Mouse (Mus musculus) thymus, postnatal 10 days (tissue): ENCODE measurements around the gene Tnfaip8l2.
"Not testable (repeated sequence)": the region's sequence is repeated elsewhere in the genome, so short reads cannot be mapped to it uniquely, and the experiment has no call there.

Source experiments
- DNase-seq, 2 experiments: peaks; one replicate each; pipeline ENCODE4 v3.0.0; 2021; ENCODE audit warnings: low spot score in 2 of 2

Tnfaip8l2 gene

DNA sequence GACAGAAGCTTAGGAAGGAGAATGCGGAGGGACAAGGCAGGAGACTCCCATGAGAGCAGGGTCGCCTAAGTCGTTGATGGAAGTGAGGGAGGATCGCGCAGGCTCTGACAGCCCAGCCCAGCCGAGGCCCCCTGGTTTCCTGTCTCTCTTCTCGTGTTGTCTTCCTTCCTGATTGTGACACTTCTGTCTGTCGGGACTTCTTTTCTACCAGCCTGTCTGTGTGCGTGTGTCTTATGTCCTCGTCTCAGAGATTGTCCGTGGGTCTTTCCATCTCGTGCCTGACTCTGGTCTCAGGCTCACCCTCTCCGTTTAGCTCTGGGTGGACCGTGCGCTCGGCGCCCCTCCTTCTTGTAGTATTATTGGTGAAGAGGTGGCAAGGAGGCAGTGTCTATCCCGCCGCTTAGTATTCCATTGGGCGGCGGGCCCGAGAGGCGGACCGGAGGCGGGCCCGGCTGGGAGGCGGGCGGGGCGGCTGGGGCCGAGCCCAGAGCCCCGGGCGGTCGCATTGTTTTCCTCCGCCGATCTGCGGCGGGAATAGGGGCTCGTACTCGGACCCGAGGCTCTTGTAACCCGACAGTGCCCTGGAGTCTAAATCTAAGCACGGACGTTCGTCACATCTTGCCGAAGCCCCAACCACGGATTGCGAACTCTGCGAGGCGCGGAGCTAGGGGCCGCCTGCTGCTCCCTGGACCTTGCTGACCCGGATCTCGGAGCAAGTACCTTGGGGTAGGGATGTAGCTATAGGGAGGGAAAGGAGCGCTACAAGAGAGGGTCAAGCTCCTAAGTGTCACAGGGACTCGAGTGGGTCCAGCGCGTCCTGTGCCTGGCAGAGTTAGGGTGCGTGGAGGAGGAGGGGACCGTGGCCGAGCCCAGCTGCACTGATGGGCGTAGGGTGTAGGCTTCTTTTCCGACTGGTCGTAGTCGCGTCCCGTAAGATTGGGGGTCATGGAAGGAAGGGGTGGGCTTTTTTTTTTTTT, 18.1 kb upstream of the Tnfaip8l2 start, which contains the start of gene Sema6c:
Gene Sema6c, plus strand, starts transcription at position 471 of the 977 bp plus-strand sequence.
- DNase-seq = peak; percentile 74 to 82

DNA sequence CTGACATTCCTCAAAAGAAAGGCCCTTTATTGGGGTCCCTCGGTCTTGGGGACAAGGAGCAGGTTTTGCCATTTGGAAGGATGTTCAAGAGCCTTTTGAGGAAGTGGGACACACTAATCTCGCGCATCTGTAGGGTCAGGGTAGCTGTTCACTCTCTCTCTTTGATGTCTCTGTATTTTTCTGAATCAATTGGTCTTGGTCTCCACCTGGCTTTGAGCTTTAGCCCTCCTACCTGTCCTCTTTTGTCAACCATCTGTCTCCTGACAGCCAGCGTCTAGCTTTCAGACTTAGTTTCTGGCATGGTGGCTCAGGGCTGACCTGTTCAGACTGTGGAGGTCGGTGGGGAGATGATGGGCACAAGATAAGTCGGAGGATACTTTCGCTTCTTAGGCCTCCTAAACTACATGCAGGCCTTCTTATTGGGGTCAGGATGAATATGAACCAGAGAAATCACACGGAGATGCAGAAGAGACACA, 17.4 kb upstream of the Tnfaip8l2 start:
- DNase-seq = no peak

DNA sequence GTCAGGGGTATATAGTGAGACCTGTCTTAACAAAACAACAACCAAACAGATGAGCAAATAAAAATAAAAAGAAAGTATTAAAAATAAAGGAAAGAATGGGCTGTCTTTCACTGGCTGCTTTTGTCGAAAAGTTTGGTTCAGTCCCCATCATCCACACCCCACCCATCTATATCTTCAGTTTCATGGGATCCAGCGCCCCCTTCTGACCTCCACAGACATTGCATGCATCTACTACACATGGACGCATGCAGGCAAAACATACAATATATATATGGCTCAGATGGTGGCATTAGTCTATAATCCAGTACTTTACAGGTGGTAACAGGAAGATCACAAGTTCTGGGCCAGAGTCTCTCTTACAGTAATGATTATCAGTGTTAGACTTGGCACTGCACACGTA, 11.7 kb upstream of the Tnfaip8l2 start:
- peak in 1 of 2 experiments; percentile 69 for DNase-seq

DNA sequence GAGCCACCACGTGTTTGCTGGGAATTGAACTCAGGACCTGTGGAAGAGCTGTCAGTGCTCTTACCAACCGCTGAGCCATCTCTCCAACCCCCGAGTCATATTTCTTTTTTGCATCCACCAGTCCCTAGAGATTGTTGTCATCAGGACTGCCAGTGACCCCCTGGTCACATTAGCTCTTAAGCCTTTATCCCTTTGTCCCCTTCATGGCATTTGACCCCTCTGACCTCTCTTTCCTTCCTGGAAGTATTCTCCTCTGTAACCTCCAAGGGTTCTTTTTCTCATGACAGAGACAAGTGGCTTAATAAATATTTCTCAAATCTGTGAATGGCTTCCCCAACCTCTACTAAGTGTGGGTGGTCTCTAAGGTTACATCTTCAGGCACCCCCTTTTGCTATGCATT, 5.8 kb upstream of the Tnfaip8l2 start:
- DNase-seq = no peak

DNA sequence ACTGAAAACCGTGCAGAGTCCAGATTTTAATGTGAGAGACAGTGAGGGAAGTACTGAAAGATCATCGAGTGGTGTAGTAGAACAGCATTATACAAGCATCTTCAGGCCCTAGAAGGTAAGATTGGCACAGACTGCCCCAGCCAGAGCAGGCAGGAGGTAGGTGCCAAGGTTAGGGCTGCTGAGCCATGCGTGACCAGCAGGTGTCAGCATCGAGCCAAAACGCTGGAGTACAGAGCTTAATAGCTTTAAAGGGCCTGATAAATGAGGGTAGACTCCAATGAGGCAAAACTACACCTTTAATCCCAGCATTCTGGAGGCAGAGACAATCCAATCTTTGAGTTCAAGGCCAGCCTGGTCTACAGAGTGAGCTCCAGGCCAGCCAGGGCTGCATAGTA, 454 bp upstream of the Tnfaip8l2 start:
- peak; percentile 81 to 92 for DNase-seq

DNA sequence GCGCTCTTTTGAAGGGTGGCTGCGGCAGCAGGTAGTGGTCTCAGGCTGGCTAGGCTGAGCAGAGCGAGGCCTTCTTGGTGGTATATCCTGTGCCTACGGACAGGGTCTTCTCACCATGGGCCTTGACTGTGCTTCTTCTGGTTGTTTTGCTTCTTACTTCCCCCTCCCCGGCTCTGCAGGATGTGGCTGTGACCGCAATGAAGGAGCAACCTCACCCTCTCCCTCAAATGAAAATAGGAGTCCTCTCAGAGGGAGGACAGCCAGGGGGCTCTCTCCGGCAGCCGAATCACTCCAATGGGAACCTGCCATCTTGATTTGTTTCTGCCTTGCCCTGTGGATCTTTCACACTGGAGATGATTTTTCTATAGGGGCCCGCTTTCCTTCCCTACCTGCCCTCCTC, 686 bp downstream of the Tnfaip8l2 start:
- DNase-seq = peak; percentile 78 to 82

DNA sequence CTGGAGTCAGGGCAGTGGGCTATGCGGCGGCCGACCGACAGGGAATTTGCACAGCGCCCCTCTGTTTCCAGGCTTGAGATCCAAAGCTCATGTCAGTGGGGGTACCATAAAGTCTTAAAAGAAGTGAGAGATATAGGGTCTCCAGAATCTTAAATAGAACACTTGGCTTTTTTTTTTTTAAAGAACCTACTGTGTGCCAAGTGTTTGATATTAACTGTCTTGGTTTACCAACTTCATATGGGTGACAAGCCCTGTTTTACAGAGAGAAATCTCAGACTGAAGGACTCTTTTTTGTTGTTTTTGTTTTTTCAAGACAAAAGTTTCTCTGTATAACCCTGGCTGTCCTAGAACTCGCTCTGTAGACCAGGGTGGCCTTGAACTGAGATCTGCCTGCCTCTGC, 1.4 kb downstream of the Tnfaip8l2 start:
- DNase-seq = no peak

DNA sequence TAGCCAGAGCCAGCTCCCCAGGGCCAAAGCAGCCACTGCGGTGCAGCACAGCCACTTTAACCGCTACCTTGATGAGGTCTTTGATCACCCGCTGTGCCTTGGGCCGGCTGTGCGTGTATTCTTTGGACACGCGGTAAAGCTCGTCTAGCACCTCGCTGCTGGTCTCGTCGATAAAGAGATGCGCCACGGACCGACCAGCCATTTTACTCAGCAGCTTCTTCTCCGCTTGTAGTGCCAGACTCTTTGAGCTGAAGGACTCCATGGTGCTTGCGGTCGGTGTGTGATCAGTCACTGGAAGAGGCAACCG, 1.9 kb downstream of the Tnfaip8l2 start:
- DNase-seq = no peak

DNA sequence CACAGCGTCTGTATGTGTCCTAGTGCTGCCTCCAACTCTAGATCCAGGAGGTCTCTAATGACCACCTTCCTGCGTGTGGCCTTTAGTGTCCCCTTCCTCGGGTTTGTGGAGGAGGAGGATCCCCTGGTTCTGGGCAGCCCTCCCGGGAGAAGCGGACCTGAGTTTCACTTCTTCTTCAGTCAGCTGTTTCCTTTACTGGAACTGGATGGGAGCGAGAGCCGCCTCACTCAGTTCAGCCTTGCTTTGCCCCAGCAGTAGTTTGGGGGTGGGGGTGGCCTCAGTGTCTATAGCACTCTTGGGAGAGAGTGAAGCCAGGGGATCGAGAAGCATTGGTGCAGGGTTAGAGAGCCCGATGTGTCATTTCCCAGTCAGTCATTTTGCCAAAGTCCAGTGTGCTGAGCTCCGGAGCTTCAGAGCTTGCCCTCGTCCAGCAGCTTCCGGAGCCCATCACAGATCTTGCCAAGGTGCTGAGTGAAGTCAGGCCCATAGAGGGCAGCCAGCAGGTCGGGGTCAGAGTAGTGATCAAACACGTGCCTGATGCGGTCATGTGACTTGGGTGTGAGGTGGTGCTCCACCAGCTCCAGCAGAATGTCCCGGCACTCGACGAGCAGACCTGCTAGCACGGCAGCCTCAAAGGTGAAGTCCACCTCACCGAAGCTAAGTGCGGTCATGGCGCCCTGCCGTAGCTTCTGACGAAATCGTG, 2.4 kb downstream of the Tnfaip8l2 start:
- no peak for DNase-seq

DNA sequence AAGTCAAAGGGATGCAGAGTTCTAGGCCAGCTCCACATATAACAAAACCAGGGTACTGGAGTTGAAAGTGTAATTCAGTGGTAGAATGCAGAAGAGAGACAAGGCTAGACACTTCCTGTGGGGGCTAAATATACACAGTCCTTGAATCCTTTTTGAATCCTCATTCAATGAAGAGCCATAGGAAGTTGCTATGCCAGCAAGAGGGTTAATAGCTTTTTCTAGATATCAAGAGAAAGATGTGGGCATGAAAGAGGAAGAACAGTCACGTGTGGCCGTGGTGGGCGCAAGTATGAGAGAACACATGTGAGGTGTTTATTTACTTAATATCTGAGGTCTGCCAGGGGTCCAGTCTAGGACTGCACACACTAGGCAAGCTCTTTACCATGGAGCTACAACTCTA, 5.8 kb downstream of the Tnfaip8l2 start:
- no peak for DNase-seq

DNA sequence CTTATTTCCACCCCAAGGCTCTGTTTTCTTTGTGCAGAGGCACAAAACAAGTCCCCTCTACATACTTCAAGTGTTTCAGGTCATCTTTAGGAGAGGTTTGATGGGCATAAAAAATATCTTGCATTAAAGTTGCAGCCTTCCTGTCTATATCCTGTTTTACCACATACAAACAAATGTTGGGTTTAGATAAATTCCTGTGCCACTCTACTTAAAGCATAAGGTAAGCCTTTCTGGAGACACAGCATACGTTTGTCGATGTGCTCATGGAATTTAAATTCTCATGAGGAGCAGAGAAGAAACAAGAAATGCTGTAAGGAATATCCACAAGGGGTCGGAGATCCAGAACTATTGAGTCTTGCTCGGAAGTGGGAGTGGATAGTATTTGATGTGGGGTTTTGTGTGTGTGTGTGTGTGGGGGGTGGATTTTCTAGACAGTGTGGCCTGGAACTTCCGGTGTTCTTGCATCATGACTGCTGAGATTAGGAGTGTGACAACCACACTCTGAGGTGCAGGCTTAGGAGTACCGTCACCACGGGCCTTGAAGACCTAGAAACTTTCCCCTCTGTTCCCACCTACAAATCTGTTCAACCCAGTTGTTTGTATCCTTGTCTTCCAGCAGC, 6.6 kb downstream of the Tnfaip8l2 start:
- peak in 1 of 2 experiments; percentile 13 for DNase-seq

DNA sequence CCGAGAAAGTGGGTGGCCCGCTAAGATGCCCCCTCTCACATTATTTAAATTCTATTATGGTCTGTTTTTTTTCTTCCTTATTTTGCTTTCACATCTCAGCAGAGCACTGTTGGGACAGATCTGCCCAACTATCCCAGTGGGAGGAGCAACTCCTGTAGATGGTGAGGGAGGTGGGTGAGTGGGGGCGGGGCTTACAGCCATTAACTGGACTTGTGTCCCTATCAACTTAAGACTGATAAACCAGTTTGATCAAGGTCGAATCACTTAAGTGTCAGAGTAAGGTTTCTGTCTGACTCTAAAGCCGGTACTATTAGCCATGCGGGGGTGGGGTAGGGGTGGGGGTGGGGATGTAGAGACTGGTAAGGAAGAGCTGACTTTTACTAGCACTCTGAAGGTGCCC, 7.1 kb downstream of the Tnfaip8l2 start:
- DNase-seq = peak; percentile 20 to 26

DNA sequence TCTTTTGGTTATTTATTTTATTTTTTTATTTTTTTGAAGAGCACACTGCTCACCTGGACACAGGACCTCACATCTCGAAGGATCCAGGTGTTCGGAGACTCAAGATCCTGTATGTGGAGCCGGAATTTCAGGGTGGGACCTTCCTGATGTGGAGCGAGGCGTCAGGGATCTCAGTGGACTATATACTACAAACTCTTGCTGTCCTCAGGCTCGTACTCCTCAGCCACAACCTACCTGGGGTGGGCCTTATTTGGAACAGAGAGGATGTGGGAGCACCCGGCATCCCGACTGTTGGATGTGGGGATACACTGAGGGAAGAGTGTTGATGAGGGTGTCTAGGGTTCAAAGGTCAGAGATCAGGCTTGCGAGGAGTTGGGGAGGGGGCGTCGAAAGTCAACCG, 8.0 kb downstream of the Tnfaip8l2 start:
- not testable (repeated sequence) for DNase-seq

DNA sequence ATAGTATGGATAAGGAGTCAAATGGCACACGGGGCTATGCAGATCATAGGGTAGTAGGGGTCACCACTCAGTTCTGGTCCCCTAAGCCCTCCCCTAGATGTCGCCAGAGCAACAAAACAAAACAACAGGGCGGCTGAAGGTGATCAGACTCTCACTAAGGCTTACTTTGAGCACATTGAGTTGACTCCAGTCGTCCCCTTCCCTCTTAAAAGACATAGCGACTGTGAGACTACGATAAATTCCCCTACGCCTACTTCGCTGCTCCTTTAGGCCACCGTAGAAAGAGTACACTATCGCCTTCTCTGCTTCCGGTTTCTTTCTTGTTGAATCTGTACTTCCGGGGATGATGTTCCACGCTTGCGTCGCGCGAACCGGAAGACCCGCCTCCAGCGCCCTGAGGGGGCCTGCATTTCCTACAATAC, 8.5 kb downstream of the Tnfaip8l2 start, which contains the start of the genes Scnm1 and Lysmd1:
Gene Scnm1, minus strand, starts transcription at position 332 of the 422 bp plus-strand sequence.
Gene Lysmd1, plus strand, starts transcription at position 409 of the 422 bp plus-strand sequence.
- DNase-seq = peak; percentile 87 to 88

DNA sequence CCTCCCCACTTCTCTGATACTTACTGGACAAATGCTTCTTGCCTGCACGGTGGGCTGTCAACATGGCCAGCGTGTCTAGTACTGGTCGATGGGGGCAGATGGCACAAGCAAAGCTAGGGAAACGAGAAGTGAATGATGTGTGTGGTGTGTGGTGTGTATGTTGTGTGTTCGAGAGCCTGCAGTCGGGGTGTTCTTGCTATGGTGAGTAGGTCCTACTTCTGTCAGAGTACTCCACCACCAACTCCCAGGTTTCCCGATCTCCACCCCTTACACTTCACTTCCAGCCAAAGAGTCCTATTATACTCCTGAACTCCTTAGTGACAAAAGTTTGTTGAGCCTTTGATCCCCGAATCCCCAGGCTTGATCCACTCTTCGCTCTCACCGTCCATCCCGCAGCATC, 9.0 kb downstream of the Tnfaip8l2 start:
- DNase-seq = no peak

DNA sequence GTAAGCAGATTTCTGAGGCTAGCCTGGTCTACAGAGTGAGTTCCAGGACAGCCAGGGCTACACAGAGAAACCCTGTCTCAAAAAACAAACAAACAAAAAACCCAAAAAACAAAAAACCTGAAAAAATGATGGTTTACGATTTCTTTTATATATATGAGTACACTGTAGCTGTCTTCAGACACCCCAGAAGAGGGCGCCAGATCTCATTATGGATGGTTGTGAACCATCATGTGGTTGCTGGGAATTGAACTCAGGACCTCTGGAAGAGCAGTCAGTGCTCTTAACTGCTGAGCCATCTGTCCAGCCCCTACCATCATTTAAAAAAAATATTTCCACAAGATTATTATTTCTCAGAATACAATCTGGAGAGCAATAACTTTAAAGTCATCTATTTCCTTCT, 9.8 kb downstream of the Tnfaip8l2 start:
- DNase-seq = not testable (repeated sequence)

DNA sequence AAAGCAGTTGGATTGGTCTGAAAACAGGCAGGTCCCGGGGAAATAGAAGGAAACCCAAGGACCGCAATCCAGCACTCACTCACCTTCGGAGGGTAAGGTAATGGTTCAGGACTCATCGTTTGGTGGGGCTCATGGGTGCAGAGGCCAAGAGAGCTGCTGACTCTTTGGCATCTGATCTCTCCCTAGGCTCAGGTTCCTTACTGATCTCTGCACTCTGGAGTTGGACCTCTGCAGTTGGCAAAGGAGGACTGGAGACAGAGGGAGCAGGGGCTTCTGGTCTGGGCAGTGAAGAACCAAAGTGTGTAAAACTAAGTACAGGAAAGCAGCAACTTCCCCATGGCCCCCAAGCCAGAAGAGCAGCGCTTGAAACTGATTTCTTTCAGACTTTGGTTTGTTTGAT, 12.1 kb downstream of the Tnfaip8l2 start:
- no peak for DNase-seq

DNA sequence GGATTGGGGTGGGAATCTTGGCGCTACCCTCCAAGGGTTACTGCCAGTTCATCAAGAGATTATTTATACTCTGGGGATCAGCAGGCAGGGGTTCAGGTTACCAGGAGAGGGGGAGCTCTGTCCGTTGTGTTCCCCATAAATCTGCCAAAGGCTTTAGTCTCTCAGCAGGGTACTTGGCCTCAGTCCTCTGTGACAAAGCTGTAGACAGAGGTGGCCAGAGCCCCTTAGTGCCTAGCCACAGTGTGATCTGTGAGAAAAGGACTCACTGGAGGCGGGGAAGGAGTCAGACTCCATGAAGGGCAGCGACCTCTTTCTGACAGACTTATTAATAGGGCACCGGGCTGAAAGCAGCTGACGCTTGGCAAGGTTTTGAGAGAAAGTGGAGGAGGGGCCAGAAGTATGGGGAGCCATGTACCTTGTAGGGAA, 12.9 kb downstream of the Tnfaip8l2 start:
- DNase-seq = no peak

DNA sequence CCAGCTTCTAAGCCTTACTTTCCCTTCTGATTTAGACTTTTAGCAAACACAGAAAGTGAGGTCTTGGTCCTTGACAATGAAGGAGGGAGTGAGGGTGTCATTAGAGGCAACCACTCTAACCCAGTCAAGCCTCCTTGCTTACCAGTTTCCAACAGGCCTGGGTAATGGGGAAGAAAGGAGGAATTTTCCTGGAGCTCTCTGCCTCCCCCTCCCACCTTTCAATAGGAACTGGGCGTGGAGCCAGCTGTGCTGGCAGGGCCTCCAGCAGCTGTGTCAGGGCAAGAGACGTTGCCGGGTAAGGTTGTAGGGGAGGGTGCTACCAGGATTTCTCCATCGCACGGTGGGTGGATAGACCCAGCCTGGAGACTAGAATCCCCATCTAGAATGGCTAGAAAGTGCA, 17.2 kb downstream of the Tnfaip8l2 start:
- no peak for DNase-seq

DNA sequence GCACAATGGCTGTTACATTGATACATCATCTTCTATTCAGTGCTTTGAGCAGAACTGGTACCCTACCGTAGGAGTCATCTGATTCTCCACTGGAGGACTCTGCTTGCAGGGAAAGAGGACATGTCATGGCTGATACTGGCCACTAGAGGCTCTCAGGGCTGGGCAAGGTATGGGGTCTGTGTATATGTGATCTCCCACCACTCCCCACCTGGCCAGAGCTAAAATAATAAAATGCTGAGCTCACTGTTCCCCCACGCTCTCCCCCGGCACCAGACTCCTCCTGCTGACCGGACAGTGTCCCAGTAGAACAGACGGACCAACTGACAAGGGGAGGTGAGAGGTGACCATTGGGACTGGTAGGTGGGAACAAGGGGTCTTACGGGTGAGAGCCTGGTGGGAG, 17.9 kb downstream of the Tnfaip8l2 start, which contains the start of gene Tmod4:
Gene Tmod4, plus strand, starts transcription at position 231 of the 400 bp plus-strand sequence.
- peak in 1 of 2 experiments; percentile 29 for DNase-seq

DNA sequence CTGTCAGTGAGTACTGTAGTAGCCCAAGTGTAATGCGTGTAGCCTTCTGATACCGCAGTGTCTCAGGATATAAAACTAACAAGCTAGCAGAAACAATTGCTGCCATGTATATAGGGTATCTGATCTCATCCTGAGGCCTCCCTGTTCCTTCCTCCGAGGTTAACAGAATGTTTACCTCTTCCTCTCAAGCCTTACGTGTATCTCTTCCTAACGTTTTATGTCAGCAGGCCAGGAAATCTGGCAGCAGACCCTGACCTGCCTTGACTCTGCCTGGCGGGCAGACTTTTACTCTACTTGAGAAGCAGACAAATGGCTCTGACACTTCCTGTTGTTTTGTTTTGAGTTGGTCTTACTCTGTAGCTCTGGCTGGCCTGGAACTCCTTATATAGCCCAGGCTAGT, 20.6 kb downstream of the Tnfaip8l2 start:
- DNase-seq = no peak

DNA sequence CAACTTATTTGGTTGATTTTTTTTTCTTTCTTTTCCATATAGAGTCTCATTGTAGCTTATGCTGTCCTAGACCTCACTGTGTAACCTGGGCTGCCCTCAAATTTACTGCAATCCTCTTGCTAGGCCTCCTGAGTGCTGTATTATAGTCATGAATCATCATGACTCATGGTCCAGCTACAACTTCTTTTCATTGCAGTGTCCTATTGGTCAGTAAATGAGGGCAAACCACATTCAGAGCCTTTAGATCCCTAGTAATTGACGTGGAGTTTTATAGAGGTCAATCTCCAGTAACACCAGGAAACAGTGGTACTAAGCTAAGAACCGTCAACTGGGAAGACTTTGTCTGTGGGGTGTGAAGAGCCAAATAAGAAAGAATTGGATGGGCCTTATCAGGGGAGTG, 24.4 kb downstream of the Tnfaip8l2 start:
- no peak for DNase-seq
